9 mouse cellular contexts compared by ENCODE assay signal in the genomic region with DNA sequence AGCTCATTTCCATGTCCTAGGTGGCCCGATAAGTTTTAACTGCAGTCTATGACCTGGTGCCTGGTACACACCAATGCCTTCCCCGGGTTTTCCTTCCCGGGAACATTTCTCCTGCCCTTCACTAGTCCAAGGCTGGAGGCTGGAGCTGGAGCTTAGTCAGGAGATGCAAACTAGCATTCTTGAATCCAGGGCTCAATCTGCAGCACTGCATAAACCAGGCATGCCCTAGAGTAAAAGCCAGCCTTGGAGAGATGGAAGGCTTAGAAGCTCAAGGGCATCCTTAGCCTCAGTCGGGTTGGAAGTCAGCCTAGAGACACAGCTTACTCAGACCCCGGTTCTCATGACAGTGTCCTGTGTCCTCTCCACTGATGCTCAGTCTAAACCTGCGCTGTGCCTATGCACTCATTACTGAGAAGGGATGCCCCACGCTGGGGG. TPM values are rescaled to one million over a fixed set of nuclear protein-coding genes. Genes with fewer than 3 reads are reported as not detected.
A peak's percentile ranks its signal among the peaks of the same experiment; 100 is the strongest.
DNase-seq lines count a peak whose midpoint lies in the region; ATAC-seq and TF ChIP-seq lines count a peak whose summit lies in the region.
"Had no signal": no experiment of that assay in that cellular context is flagged by ENCODE, and none has a peak within 500 bp of the region (broad histone marks: within the 10 kb centered on the region; RNA-seq: fewer than 3 reads in every experiment).

No protein-coding gene starts in this region.

- H3K4me2 ChIP-seq in heart, embryonic 11.5 days = peak overlapping the region; percentile 65
- H3K4me2 ChIP-seq in midbrain, embryonic 11.5 days = peak overlapping the region; percentile 40; the same call in 1 of the 2 replicates
- no peak overlapping the region for H3K4me2 ChIP-seq in midbrain, embryonic 16.5 days (ENCODE audit: low read length)
- peak overlapping the region; percentile 49; the same call in 1 of the 2 replicates for H3K4me2 ChIP-seq in stomach, postnatal 0 days (replicated peaks; ENCODE audit: low read depth)

- 50% methylated on average over 7 of the region's 7 CpGs for WGBS in heart, embryonic 11.5 days (ENCODE audit: insufficient replicate concordance)
- WGBS in midbrain, embryonic 11.5 days = 48% methylated on average over 7 of the region's 7 CpGs
- 45% methylated on average over 7 of the region's 7 CpGs for WGBS in midbrain, embryonic 16.5 days
- WGBS in limb, embryonic 10.5 days = 55% methylated on average over 7 of the region's 7 CpGs
- 40% methylated on average over 7 of the region's 7 CpGs for WGBS in stomach, postnatal 0 days

- no peak for ATAC-seq in heart, embryonic 11.5 days (replicated peaks; ENCODE audit: insufficient number of reproducible peaks, low FRiP score, low TSS enrichment)
- no peak for ATAC-seq in midbrain, embryonic 11.5 days (ENCODE audit: low FRiP score)
- no peak for ATAC-seq in midbrain, embryonic 16.5 days
- no peak for ATAC-seq in stomach, postnatal 0 days (ENCODE audit: low FRiP score, low TSS enrichment)

- no peak for TF ChIP-seq EP300 in stomach, postnatal 0 days (optimal IDR thresholded peaks at IDR 0.05)

- no peaks in the 10 kb centered on the region for H3K9me3 ChIP-seq in heart, embryonic 11.5 days (replicated peaks; ENCODE audit: control insufficient read depth, low read length)
- H3K9me3 ChIP-seq in midbrain, embryonic 11.5 days (ENCODE audit: control insufficient read depth, low read length) = no peaks in the 10 kb centered on the region
- H3K9me3 ChIP-seq in midbrain, embryonic 16.5 days (replicated peaks; ENCODE audit: control insufficient read depth, low read length, poor library complexity, severe bottlenecking) = no peaks in the 10 kb centered on the region
- no peaks in the 10 kb centered on the region for H3K9me3 ChIP-seq in limb, embryonic 10.5 days (replicated peaks)
- H3K9me3 ChIP-seq in stomach, postnatal 0 days (ENCODE audit: control insufficient read depth, low read length) = no peaks in the 10 kb centered on the region

- no peak overlapping the region for H3K27ac ChIP-seq in heart, embryonic 11.5 days (ENCODE audit: low read depth, low read length)
- no peak overlapping the region for H3K27ac ChIP-seq in midbrain, embryonic 11.5 days (ENCODE audit: low read depth, low read length)
- no peak overlapping the region for H3K27ac ChIP-seq in midbrain, embryonic 16.5 days (ENCODE audit: low read length)
- H3K27ac ChIP-seq in limb, embryonic 10.5 days = peak overlapping the region; percentile 33; the same call in 1 of the 2 replicates
- no peak overlapping the region; the same call in 1 of the 2 replicates for H3K27ac ChIP-seq in stomach, postnatal 0 days (replicated peaks)

- H3K27me3 ChIP-seq in heart, embryonic 11.5 days (ENCODE audit: control insufficient read depth, insufficient read depth, low read length) = no peaks in the 10 kb centered on the region
- no peaks in the 10 kb centered on the region for H3K27me3 ChIP-seq in midbrain, embryonic 11.5 days (ENCODE audit: control insufficient read depth, insufficient read depth, low read length)
- no peaks in the 10 kb centered on the region for H3K27me3 ChIP-seq in midbrain, embryonic 16.5 days (ENCODE audit: control insufficient read depth, insufficient read depth, low read depth, low read length)
- H3K27me3 ChIP-seq in limb, embryonic 10.5 days (ENCODE audit: low read depth, poor library complexity, severe bottlenecking) = no peaks in the 10 kb centered on the region
- H3K27me3 ChIP-seq in stomach, postnatal 0 days (ENCODE audit: control insufficient read depth, insufficient read depth, low read length) = no peaks in the 10 kb centered on the region

- no peaks in the 10 kb centered on the region; the same call in 1 of the 2 replicates for H3K36me3 ChIP-seq in heart, embryonic 11.5 days (ENCODE audit: control insufficient read depth, insufficient read depth, low read length)
- H3K36me3 ChIP-seq in midbrain, embryonic 11.5 days (ENCODE audit: control insufficient read depth, insufficient read depth, low read length) = no peaks in the 10 kb centered on the region
- no peaks in the 10 kb centered on the region for H3K36me3 ChIP-seq in midbrain, embryonic 16.5 days (ENCODE audit: control insufficient read depth, insufficient read depth, low read length)
- no peaks in the 10 kb centered on the region for H3K36me3 ChIP-seq in limb, embryonic 10.5 days
- no peaks in the 10 kb centered on the region for H3K36me3 ChIP-seq in stomach, postnatal 0 days (ENCODE audit: control insufficient read depth, insufficient read depth, low read length)

- no peak overlapping the region for H3K9ac ChIP-seq in heart, embryonic 11.5 days (ENCODE audit: low read depth, low read length)
- H3K9ac ChIP-seq in midbrain, embryonic 11.5 days (ENCODE audit: low read length) = no peak overlapping the region
- H3K9ac ChIP-seq in midbrain, embryonic 16.5 days (ENCODE audit: low read depth, low read length) = no peak overlapping the region
- peak overlapping the region; percentile 43 for H3K9ac ChIP-seq in stomach, postnatal 0 days (ENCODE audit: low read length)

- peak overlapping the region; percentile 30; the same call in 1 of the 2 replicates for H3K4me3 ChIP-seq in heart, embryonic 11.5 days (ENCODE audit: low read depth, low read length)
- H3K4me3 ChIP-seq in midbrain, embryonic 11.5 days (ENCODE audit: low read depth, low read length) = no peak overlapping the region
- no peak overlapping the region for H3K4me3 ChIP-seq in midbrain, embryonic 16.5 days (ENCODE audit: low read depth, low read length)
- no peak overlapping the region for H3K4me3 ChIP-seq in limb, embryonic 10.5 days
- H3K4me3 ChIP-seq in stomach, postnatal 0 days (ENCODE audit: low read depth, low read length) = no peak overlapping the region

- TF ChIP-seq CTCF in stomach, postnatal 0 days (IDR thresholded peaks at IDR 0.05; ENCODE audit: low read depth) = no peak

- no peak for DNase-seq in heart, postnatal 4 days
- peak; percentile 90 for DNase-seq in midbrain, embryonic 11.5 days (ENCODE audit: low spot score, missing footprints)
- DNase-seq in limb, embryonic 10.5 days (ENCODE audit: low spot score) = no peak
- DNase-seq in stomach, postnatal 0 days (ENCODE audit: low spot score) = no peak
- DNase-seq in spleen, postnatal 36 days (ENCODE audit: low spot score in 2 of 2) = no peak
- DNase-seq in layer of hippocampus, postnatal 36 days = no peak

- peaks cover 5% of the 10 kb centered on the region for H3K4me1 ChIP-seq in heart, embryonic 11.5 days (ENCODE audit: control insufficient read depth, insufficient read depth, low read length)
- H3K4me1 ChIP-seq in midbrain, embryonic 11.5 days (ENCODE audit: control insufficient read depth, insufficient read depth, low read length) = peaks cover 14% of the 10 kb centered on the region
- H3K4me1 ChIP-seq in midbrain, embryonic 16.5 days (ENCODE audit: control insufficient read depth, insufficient read depth, low read length) = peaks cover 15% of the 10 kb centered on the region
- peaks cover 29% of the 10 kb centered on the region for H3K4me1 ChIP-seq in limb, embryonic 10.5 days
- peaks cover 7% of the 10 kb centered on the region for H3K4me1 ChIP-seq in stomach, postnatal 0 days (replicated peaks; ENCODE audit: control insufficient read depth, insufficient read depth)

RNA-seq across cellular contexts. Expression of gene Fgfr4, which starts 19.9 kb away (rescaled TPM):
- 0.56 and 0.64 TPM in 2 replicates for polyA plus RNA-seq in heart, embryonic 11.5 days (2014; fragmentation: Nextera tagmentation; extraction: Ambion mirVana)
- total RNA-seq in heart, postnatal 4 days (2021) = 1 to 10 TPM in 1 of 2 experiments, under 1 TPM in 1; 0.61 to 1.3 TPM
- 0.18 and 0.33 TPM in 2 replicates for polyA plus RNA-seq in midbrain, embryonic 11.5 days (2014; fragmentation: Nextera tagmentation; extraction: Ambion mirVana)
- polyA plus RNA-seq in midbrain, embryonic 16.5 days (2015; fragmentation: Nextera tagmentation; extraction: Ambion mirVana) = 0.60 and 0.82 TPM in 2 replicates
- polyA plus RNA-seq in limb, embryonic 10.5 days (2016; fragmentation: Nextera tagmentation; extraction: Ambion mirVana) = 0.73 and 2.1 TPM in 2 replicates
- polyA plus RNA-seq in stomach, postnatal 0 days (2015; fragmentation: Nextera tagmentation; extraction: Ambion mirVana) = 1.4 and 1.6 TPM in 2 replicates
- total RNA-seq in layer of hippocampus, postnatal 36 days (2021) = under 1 TPM; 0.20 to 0.43 TPM

RNA-seq across cellular contexts. Expression of gene Nsd1, which starts 37.2 kb away (rescaled TPM):
- 41.8 and 72.1 TPM in 2 replicates for polyA plus RNA-seq in heart, embryonic 11.5 days (2014; fragmentation: Nextera tagmentation; extraction: Ambion mirVana)
- 100 to 1,000 TPM; 107 to 108 TPM for total RNA-seq in heart, postnatal 4 days (2021)
- 68.0 TPM in 2 replicates for polyA plus RNA-seq in midbrain, embryonic 11.5 days (2014; fragmentation: Nextera tagmentation; extraction: Ambion mirVana)
- 45.2 and 54.8 TPM in 2 replicates for polyA plus RNA-seq in midbrain, embryonic 16.5 days (2015; fragmentation: Nextera tagmentation; extraction: Ambion mirVana)
- polyA plus RNA-seq in limb, embryonic 10.5 days (2016; fragmentation: Nextera tagmentation; extraction: Ambion mirVana) = 63.5 and 69.1 TPM in 2 replicates
- polyA plus RNA-seq in stomach, postnatal 0 days (2015; fragmentation: Nextera tagmentation; extraction: Ambion mirVana) = 33.7 and 35.0 TPM in 2 replicates
- total RNA-seq in layer of hippocampus, postnatal 36 days (2021) = 100 to 1,000 TPM; 124 to 131 TPM

RNA-seq across cellular contexts. Expression of gene Gm17617, which starts 39.0 kb away (rescaled TPM):
- polyA plus RNA-seq in heart, embryonic 11.5 days (2014; fragmentation: Nextera tagmentation; extraction: Ambion mirVana) = not detected in 2 replicates
- total RNA-seq in heart, postnatal 4 days (2021) = not detected
- not detected in 2 replicates for polyA plus RNA-seq in midbrain, embryonic 11.5 days (2014; fragmentation: Nextera tagmentation; extraction: Ambion mirVana)
- polyA plus RNA-seq in midbrain, embryonic 16.5 days (2015; fragmentation: Nextera tagmentation; extraction: Ambion mirVana) = not detected in 2 replicates
- not detected in 2 replicates for polyA plus RNA-seq in limb, embryonic 10.5 days (2016; fragmentation: Nextera tagmentation; extraction: Ambion mirVana)
- not detected in 2 replicates for polyA plus RNA-seq in stomach, postnatal 0 days (2015; fragmentation: Nextera tagmentation; extraction: Ambion mirVana)
- not detected for total RNA-seq in layer of hippocampus, postnatal 36 days (2021)
- polyA plus RNA-seq: embryonic facial prominence, embryonic 11.5 days had no signal
